Mouse (Mus musculus) CH12F3 (cell line): ENCODE data around the gene Enkd1.

Experiments
- in situ Hi-C: fragments of 300-500 bp; cut with MboI; formaldehyde crosslinking; loops from 2 replicates; pipeline ENCODE4 v1.14.3; 2020; ENCODE audit warnings: low sequenced_read_pairs

Enkd1 gene

DNA sequence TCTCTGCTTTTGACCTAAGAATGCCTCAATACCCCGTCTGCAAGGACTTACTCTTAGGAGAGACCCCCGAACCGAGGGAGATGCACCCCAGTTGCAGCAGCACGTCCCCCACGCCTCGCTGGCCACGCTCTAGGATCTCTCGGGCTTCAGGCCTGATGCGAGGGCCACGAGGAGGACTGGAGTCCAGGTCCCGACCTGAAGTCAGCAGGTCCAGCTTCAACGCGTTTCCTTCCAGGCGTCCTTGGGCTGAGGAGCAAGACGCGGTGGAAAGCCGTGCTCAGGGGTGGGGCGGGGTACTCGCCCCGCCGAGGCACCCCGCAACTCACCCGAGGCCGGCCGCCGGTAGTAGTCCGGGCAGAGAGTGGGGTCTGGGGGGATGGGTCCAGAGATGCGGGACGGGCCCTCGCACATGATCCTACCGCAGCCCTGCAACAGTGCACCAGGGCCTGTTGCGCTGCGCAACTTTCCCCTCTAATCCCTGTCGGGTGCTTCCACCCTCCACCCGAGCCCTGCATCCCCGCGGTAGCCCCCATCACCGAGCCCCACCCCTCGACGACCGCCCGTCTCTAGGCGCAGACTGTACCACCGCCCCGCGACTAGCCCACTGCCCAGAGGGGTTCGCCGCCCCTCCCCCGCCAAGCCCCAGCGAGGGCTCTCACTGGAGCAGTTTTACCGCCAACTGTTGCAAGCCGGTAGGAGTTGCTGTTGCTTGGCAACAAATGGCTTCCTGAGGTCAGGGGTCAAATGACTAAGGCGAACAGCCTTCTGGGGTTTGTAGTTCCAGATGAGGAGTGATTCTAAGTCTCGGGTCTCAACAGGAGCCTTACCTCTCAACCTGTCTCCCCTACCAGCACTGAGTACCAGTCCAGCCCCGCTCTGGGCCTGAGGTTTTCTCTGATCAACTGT lies at the start of gene Enkd1, which contains the start of gene 4933405L10Rik:
Gene Enkd1, minus strand, starts transcription at position 713 of the 906 bp plus-strand sequence.
Gene 4933405L10Rik, plus strand, starts transcription at position 158 of the 906 bp plus-strand sequence.
- in situ Hi-C loops = no loop called here

DNA sequence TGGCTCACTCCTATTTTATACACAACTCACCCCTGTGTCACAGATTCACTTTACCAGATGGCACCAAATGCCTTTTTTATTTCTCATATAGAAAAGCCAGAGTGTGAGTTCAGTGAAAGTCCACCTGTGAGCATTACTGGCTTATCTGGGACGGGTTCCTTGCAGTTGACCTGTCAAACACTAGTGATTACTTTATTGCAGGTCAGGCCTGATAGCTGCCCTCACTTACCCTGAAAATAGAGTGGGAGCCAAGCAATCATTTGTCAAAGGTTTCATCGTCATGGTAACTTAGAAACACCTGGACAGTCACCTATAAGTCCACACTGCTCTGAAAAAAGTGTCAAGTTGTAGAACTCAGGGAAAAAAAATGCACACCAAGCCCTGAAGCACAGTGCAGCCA lies 46.7 kb upstream of the Enkd1 start:
- in situ Hi-C loops = no loop called here

DNA sequence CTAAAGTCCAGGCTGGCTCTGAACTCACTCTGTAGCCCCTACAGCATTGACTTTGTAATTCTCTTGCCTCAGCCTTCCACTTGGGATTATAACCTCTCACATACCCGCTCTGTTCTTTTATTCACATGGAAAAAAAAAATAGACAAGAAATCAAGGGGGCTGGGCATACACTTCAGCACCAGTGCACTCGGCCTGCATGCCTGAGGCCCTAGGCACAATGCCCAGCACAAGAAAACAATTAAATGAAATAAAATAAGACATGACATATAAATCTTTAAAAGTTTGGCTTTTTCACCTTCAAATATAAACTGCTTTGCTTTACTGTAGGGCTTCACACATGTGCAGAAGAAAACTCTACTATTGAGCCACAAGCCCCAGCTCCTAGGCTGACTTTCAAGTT lies 45.9 kb upstream of the Enkd1 start:
- in situ Hi-C loops = no loop called here

DNA sequence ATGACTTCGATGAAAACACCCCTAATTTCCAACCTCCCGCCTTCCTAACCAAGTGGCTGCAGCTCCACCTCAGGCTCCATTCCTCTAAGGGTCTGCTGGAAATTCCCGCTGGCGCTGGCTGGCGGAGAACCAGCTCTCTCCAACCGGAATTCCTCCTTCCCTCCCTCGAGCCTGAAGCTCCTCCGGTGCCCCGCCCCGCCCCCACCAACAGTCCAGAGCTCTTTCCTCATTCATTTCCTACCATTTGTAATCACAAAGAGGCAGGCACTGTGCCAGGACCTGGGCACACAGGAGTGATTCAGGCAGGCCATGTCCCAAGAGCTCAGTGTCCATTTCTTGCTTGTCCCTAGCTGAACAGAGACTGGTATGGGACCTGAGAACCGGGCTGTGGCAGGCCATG lies 42.6 kb upstream of the Enkd1 start:
- in situ Hi-C loops = no loop called here

DNA sequence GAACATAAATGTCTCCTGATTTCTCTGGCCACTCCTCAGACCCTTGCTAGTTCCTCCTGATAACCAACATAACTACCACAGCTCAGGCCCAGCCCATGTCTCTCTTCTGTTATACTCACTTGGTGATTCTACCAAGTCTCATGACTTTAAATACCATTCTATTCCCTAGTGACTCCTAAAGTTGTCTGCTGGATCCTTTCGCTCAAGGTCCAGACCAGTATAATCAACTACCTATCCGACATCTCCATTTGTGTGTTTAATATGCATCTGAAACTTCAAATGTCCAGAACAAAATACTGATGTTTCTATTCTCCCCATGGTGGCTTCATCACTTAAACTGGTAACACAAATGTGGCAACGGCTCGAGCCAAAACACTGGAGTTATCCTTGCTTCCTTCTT lies 35.3 kb upstream of the Enkd1 start:
- in situ Hi-C loops = no loop called here

DNA sequence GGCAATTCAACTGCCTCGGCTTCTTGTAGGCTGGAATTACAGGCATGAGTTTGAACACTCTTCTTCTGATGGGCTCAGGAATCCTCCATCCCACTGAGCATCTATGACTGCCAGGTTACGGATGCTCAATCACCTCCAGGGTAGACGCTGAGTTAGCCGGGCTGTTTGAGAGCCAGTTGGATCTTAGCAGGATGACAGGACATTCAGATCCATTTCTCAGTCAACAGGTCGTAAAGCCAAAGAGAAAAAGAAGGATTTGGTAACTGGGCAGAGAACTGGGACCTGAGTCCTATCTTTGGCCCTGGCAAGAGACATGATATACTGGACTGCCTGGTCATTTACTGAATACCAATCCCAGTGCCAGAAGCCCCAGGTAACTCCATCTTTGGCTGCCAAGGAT lies 31.2 kb upstream of the Enkd1 start:
- in situ Hi-C loops = no loop called here

DNA sequence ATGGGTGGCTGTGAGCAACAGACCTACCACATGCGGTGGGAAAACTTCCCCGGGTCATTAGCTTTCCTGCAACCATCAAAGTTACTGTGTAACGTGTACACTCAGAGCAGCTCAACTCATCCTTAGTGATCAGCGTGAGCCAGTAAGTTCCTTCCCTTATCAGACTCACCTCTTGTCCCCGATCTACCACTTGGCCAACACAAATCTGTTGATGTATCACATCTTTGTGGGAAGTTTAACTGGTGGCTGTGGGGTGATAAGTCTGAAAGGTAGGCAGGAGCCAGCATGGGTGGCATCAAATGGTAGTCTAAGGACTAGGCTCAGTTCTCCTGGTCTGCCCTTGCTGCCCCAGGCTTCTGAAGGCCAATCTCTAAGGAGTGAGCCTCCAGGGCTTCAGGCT lies 24.2 kb upstream of the Enkd1 start:
- in situ Hi-C loops = no loop called here

DNA sequence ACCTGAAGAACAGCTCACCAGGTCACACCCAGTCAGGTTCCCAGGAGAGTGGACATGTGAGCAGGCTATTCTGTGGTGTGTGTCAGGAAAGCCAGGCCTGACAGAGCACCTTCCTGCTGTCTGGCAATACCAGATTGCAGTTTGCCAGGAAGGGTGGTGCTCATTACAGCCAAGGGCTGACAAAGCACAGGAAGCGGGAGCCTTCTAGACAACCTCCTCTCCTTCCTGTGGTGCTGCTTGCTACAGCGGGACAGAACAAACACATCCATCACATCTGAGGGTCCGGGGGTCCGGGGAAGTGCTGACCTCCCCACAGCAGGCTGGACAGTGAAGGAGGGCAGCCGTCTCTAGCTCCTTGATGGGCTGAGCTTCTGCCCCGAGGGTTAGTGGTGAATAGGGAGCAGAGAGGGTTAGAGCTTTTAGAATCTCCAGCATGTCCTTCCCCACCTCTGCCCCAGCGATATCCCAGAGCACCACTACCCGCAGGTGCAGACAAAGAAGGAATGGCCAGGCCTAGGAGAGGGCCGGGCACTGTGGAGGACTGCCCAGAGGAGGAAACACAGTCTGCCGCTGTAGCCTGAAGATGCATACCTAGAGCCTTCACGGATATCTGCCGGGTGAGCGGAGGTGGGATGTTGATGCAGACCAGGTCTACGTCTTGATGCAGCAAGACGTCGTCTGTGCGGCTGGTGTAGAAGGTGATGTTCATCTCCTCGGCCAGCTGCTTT lies 19.6 kb upstream of the Enkd1 start:
- in situ Hi-C loops = no loop called here

DNA sequence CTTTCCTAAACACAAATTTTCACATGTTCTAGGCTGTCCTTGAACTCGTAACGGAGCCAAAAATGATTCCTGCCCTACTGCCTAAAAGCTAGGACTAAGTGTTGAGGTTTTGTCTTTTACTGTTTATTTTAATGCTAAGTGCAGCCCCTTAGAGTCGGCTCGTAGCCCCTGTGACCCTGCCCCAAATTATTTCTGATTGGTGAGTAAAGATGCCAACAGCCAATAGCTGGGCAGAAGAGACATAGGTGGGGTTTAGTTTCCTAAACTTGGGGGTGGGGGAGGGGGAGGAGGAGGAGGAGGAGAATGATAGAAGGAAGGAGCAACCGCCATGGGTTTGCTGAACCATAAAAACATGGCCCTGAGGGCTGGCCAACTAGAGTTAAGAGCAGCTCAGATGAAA lies 17.7 kb upstream of the Enkd1 start:
- in situ Hi-C loops = no loop called here

DNA sequence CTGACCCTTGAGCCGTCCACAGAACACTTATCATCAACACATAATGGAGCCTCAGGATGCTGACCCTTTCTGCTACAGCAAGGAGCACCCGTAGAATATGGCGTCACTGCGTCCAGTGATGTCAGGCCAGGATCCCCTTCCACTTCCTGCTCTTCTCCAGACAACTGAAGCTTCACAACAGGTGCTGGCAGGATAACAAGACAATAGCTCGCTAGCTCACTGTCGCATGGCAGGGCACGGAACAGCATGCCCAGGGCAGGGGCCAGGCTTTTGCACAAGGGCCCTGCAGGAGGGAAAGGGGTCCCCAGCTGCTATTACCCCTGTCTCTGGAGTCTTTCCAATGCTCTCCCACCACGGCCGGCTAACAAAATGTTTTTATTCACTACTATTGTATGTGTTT lies 14.9 kb upstream of the Enkd1 start:
- in situ Hi-C loops = no loop called here

DNA sequence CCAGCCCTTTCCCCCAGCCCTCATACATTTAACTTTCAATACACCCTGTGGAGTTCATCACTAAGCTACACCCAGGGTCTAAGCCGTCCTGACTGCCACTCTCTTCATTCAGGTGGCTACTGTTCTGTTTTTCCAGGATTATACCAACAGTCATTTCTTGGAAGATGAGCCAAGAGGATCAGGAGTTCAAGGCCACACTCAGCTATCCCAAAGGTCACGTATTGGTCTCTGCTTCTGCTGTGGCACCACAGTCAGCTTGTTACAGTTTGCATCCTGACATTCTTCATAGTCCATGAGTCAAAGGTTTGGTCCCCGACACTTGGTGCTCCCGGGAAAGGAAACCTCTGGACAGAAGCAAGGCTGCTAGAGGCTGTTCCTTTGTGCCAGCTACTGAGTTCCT lies 11.6 kb upstream of the Enkd1 start:
- in situ Hi-C loops = loop anchor here (10.0 kb wide), 1 partner anchor 75 kb away; no protein-coding TSS in a partner anchor

DNA sequence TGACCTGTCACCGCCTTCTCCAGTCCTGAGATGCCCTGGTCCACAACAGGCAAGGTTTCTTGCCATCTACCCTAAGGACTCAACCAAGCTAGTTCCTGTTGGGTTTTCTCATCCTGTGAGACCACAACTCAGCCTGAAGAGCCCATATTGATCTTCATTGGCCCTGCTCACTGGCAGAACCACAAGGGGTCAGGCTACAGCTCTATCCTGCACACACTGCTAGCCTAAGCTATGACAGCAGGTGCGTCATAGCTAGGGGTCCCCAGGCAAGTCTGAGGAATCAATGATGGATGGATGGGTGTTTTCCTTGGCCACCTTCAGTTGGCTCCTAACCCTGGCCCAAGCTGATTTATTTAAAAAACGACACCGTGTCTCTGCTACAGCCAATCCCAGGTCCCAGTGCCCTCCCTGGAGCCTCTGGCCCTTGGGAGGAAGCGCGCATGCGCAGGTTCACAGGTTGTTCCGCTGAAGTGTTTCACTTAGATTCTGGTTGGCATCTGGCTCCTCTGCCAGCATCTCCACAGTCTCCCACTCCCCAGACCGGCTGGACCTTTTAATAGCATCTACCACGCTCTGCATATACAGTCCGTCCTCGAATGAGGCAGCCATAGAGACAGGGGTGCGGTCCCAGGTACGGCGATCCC lies 8.4 kb upstream of the Enkd1 start:
- in situ Hi-C loops = loop anchor here (10.0 kb wide), 1 partner anchor 78 kb away; no protein-coding TSS in a partner anchor

DNA sequence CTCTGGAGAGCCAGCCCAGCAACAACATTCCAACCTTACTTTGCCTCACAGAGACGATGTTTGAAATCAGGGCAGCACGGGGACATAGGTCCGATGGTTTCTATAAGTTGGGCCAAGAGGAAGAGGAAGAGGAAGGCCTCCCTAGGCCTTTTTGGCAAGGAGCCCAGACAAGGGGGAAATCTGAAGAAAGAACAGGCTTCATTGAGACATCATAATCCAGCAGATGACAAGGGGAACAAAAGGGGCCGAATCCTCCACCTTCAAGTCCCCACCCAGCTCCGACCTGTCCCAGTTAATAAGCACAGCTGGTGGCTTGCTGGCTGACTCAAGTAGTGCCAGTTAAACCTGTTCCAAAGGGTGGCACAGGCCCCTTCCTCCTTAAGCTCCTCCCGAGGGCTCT lies 7.0 kb upstream of the Enkd1 start:
- in situ Hi-C loops = loop anchor here (10.0 kb wide), 1 partner anchor 80 kb away; no protein-coding TSS in a partner anchor

DNA sequence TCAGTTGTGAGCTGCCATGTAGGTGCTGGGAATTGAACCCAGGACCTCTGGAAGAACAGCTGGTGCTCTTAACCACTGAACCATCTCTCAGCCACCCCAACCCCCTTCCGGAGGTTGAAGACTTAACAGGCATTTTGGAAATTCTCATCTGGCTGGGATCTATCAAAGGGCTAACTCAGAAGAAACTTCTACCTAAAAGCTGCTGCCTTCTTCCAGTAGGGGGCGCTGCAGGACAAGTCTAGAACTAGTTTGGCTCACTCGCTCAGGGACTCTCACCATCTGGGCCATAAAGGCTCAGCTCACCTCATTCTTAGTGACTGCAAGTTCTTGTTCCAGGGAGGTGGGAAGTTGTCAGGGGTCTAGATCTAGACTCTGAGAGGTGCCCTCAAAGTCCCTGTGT lies 6.1 kb upstream of the Enkd1 start:
- in situ Hi-C loops = loop anchor here (10.0 kb wide), 1 partner anchor 81 kb away; no protein-coding TSS in a partner anchor

DNA sequence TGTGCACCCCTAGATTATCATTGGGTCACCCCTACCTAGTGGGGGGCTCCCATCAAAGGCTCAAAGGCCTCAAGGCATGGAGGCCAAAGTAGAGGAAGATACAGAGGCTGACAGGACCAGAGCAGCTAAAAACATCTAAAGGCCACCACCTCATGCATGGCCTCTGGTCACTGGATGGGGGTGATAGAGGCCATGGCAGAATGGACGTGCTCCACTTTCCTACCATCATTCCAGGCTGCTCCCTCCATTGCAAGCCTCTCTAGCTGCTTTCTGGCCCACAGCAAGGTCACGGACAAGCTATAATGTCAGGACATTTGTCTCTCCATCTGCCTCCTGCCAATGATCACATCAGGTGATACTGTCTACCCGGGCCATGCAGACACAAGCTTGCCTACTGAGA lies 4.3 kb upstream of the Enkd1 start:
- in situ Hi-C loops = loop anchor here (10.0 kb wide), 1 partner anchor 83 kb away; no protein-coding TSS in a partner anchor

DNA sequence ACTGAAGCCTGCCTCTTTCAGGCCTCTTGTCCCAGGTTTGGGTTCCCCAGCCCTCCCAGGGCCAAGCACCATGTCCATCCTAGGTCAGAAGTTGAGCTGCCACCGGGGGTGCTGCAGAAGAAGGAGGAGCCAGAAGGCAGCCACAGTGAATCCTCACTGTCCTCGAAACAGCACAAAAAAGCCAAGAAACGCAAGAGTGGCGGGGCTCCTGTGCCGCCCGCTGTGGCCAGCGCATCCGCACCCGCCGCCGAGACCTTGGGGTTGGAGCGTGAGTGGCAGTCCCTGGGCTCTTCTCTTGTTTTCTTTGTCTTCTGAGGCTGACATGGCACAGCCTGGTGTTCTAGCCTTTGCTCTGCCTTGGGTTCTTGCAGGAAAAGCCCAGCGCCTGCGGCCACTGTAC lies 1.3 kb upstream of the Enkd1 start:
- in situ Hi-C loops = no loop called here

DNA sequence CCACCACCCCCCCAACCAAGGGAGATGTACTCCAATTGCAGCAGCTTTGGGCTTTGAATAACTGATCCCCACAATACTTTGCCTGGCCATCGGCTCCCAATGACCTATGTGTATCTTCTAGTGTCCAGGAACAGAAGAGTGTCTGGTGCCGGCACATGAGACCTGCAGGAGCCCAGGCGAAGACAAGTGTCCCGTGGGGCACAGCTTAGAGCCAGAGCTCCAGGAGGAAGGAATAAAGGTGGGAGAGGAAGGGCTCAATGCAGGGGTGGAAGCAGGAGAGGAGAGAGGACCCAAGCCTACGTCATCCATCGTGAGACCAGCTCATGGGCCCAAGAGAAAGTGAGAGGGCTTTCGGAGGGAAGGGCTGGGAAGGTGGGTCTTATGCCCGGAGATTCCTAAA lies 665 bp upstream of the Enkd1 start:
- in situ Hi-C loops = no loop called here

DNA sequence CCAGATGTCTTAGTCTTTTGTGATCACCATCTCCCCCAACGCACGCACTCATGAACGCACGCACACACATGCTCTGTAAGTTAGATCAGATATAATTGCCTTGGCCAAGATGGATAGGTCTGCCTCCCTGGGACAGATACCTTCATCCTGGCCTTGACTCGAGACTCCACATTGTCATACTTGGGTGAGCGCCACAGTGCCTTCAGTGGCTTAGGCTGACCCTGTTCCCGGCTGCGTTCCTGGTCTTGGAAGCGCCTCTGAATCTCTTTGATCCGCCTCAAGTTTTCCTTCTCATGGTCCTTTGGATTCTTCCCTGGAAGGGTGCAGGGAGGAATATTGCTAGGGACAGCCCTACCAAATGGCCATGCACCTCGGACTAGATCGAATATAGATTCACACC lies 1.6 kb downstream of the Enkd1 start:
- in situ Hi-C loops = no loop called here

DNA sequence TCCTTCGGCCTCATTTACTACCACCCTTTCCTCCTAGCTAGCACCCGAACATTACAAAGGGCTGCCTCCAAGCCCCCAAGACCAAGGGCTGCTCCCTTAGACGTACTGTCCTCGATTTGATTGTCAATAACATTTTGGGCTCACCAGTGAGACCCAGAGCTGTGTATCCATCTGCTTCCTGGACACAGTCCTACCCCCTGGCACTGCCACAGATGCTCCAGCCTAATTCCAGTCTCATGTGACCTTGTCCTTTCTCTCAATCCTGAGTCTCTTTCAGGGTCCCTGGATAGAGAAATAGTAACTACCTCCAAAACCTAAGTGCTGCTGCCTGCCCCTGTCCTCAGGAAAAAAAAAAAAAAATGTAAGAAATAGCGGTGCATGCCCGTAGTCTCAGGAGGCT lies 3.1 kb downstream of the Enkd1 start:
- in situ Hi-C loops = no loop called here

DNA sequence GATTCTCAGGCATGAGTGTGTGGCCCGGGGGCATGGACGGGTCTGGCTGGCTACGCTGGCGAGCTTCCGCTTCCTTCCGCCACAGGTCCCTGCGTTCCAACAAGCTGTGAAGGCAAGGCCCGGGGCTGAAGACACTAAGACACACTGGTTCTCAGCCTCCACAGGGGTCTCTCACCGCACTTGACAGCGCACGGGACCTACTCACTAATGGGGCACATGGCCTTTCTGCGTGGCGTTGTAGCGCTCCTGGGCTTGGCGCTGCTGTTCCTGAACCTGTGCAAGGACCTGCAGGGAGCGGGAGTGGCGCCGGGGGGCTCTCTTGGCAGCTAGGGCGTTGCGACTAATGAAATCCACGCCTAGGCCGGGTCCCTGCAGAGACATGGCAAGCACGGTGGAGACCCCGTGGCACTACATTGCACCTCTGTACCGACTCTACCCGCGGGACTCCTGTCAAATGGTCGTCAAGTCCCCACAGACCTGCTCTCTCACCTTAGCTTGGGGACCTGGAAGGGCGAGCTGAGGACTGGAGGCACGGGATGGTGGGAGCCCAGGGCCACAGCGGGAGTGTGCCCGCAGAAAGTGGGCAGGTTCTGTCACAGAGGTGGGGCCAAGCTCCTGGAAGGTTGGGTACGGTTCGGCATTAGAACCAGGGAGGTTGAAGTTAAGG lies 3.7 kb downstream of the Enkd1 start:
- in situ Hi-C loops = no loop called here
